Mouse (Mus musculus) cerebellum, adult 8-10 months (tissue): ENCODE measurements around the gene Pds5a.
"Not testable (repeated sequence)": the region's sequence is repeated elsewhere in the genome, so short reads cannot be mapped to it uniquely, and the experiment has no call there.

ENCODE experiments used
- DNase-seq: peaks from one replicate; pipeline ENCODE4 v3.0.0; 2022

Pds5a gene

GRCm38 (mm10) chr5:65694076-65694475 lies 4.0 kb downstream of the Pds5a start:
- not testable (repeated sequence) for DNase-seq

- DNase-seq: no peak
Measured at GRCm38 (mm10) chr5:65693018-65693417, 5.1 kb downstream of the Pds5a start.

GRCm38 (mm10) chr5:65688806-65689205 lies 9.3 kb downstream of the Pds5a start:
- DNase-seq: no peak

- DNase-seq: no peak
Measured at GRCm38 (mm10) chr5:65686806-65687205, 11.3 kb downstream of the Pds5a start.

GRCm38 (mm10) chr5:65678826-65679225 lies 19.2 kb downstream of the Pds5a start:
- no peak for DNase-seq

- no peak for DNase-seq
Measured at GRCm38 (mm10) chr5:65672162-65672561, 25.9 kb downstream of the Pds5a start.

- no peak for DNase-seq
Measured at GRCm38 (mm10) chr5:65667644-65668043, 30.4 kb downstream of the Pds5a start.

- no peak for DNase-seq
Measured at GRCm38 (mm10) chr5:65665370-65665769, 32.7 kb downstream of the Pds5a start.

GRCm38 (mm10) chr5:65661958-65662357 lies 36.1 kb downstream of the Pds5a start:
- no peak for DNase-seq

GRCm38 (mm10) chr5:65653786-65654185 lies 44.3 kb downstream of the Pds5a start:
- no peak for DNase-seq

- no peak for DNase-seq
Measured at GRCm38 (mm10) chr5:65638896-65639295, 59.2 kb downstream of the Pds5a start.

- DNase-seq: no peak
Measured at GRCm38 (mm10) chr5:65624340-65624739, 73.7 kb downstream of the Pds5a start.

- DNase-seq: no peak
Measured at GRCm38 (mm10) chr5:65613152-65613924, 84.7 kb downstream of the Pds5a start.

- DNase-seq: no peak
Measured at GRCm38 (mm10) chr5:65610541-65610940, 87.5 kb downstream of the Pds5a start.

GRCm38 (mm10) chr5:65609769-65610168 lies 88.3 kb downstream of the Pds5a start:
- no peak for DNase-seq

- DNase-seq: no peak
Measured at GRCm38 (mm10) chr5:65606820-65607219, 91.3 kb downstream of the Pds5a start.

- DNase-seq: no peak
Measured at GRCm38 (mm10) chr5:65599681-65600080, 98.4 kb downstream of the Pds5a start.

- DNase-seq: no peak
Measured at GRCm38 (mm10) chr5:65592421-65592820, 105.7 kb downstream of the Pds5a start.

- DNase-seq: no peak
Measured at GRCm38 (mm10) chr5:65590199-65590598, 107.9 kb downstream of the Pds5a start.

- no peak for DNase-seq
Measured at GRCm38 (mm10) chr5:65586291-65586690, 111.8 kb downstream of the Pds5a start.

GRCm38 (mm10) chr5:65578545-65578944 lies 119.5 kb downstream of the Pds5a start:
- DNase-seq: no peak

GRCm38 (mm10) chr5:65575896-65576295 lies 122.2 kb downstream of the Pds5a start:
- no peak for DNase-seq

- DNase-seq: no peak
Measured at GRCm38 (mm10) chr5:65574876-65575275, 123.2 kb downstream of the Pds5a start.

GRCm38 (mm10) chr5:65565486-65565885 lies 132.6 kb downstream of the Pds5a start:
- DNase-seq: no peak
